Mouse (Mus musculus) kidney, embryonic 14.5 days (tissue): ENCODE data around the gene Rep15. TPM values are rescaled to one million over a fixed set of nuclear protein-coding genes. Genes with fewer than 3 reads are reported as not detected.

Experiments used
- ATAC-seq: fragments of 200-750 bp; cut with Nextera tagmentation; 2 replicates; pipeline ENCODE4 v1.8.0; 2017; ENCODE audit warnings: moderate number of reproducible peaks, mild to moderate bottlenecking, moderate TSS enrichment, moderate library complexity; ENCODE audit not compliant: low FRiP score, low TSS enrichment
- H3K27ac ChIP-seq: fragments of 300-500 bp; sonication (generic); 2 replicates; pipeline ENCODE4 v1.5.1; 2014; ENCODE audit warnings: low read depth, mild to moderate bottlenecking, low read length, moderate library complexity, mixed read lengths
- H3K27me3 ChIP-seq: fragments of 300-500 bp; sonication (generic); 2 replicates; pipeline ENCODE4 v1.6.1; 2014; ENCODE audit warnings: mild to moderate bottlenecking, low read length; ENCODE audit not compliant: control insufficient read depth, insufficient read depth
- H3K36me3 ChIP-seq: fragments of 300-500 bp; sonication (generic); 2 replicates; pipeline ENCODE4 v1.6.1; 2014; ENCODE audit warnings: low read length, mixed read lengths; ENCODE audit not compliant: control insufficient read depth, insufficient read depth
- H3K4me1 ChIP-seq: fragments of 300-500 bp; sonication (generic); 2 replicates; pipeline ENCODE4 v1.6.1; 2014; ENCODE audit warnings: low read length, mixed read lengths; ENCODE audit not compliant: control insufficient read depth, insufficient read depth
- H3K4me2 ChIP-seq: fragments of 300-500 bp; sonication (generic); replicated peaks from 2 replicates; pipeline ENCODE4 v1.6.1; 2014; ENCODE audit warnings: low read depth, mild to moderate bottlenecking, low read length
- H3K4me3 ChIP-seq: fragments of 300-500 bp; sonication (generic); 2 replicates; pipeline ENCODE4 v1.5.1; 2014; ENCODE audit warnings: mild to moderate bottlenecking, low read length
- H3K9ac ChIP-seq: fragments of 300-500 bp; sonication (generic); 2 replicates; pipeline ENCODE4 v1.6.1; 2014; ENCODE audit warnings: low read depth, mild to moderate bottlenecking, low read length, moderate library complexity
- H3K9me3 ChIP-seq: fragments of 300-500 bp; sonication (generic); 2 replicates; pipeline ENCODE4 v1.6.1; 2016; ENCODE audit warnings: low read length; ENCODE audit not compliant: control insufficient read depth
- WGBS: fragments of 180-500 bp; shearing (Covaris S2); extraction: QIAGEN DNeasy Blood & Tissue Kit; methylation state at CpG from one replicate; pipeline ENCODE4 v1.1.7; 2014; 5-methylcytosine and 5-hydroxymethylcytosine counted together
- polyA plus RNA-seq: library from polyadenylated mRNA; unstranded; fragments of >200 nt; fragmentation: Nextera tagmentation; extraction: Ambion mirVana; gene quantifications from 2 replicates; pipeline ENCODE4 v1.2.1, GENCODE M21; 2014

The Rep15 gene
- polyA plus RNA-seq, 1 experiment from 2014 or later = 1.6 TPM

DNA sequence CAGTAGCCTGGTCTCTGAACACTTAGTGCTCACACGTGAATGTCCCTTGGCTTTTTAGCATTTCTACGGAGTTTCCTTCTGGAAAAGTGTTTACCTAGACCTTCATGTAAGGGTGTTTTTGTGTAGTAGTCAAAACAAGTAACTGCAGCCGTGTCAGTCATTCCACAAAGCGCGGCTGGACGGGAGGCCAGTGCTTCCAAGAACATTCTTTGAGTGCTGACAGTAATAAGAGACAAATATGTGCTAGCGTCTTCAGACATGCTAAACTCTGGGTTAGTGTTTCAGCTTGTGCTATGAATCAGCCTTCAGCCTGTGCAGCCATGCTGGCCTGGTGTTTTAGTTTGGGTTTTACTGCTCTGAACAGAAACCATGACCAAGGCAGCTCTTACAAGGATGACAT lies 30.3 kb downstream of the Rep15 start:
- Histone ChIP-seq H3K9ac (no peak overlapping the region), H3K4me2 (no peak overlapping the region), H3K36me3 (peaks cover 67% of the 10 kb centered on the region), H3K9me3 (no peaks in the 10 kb centered on the region), H3K4me3 (no peak overlapping the region), H3K27ac (no peak overlapping the region), H3K4me1 (no peaks in the 10 kb centered on the region), H3K27me3 (no peaks in the 10 kb centered on the region)
- 76% methylated on average over 7 of the region's 7 CpGs for WGBS
- no peak for ATAC-seq

DNA sequence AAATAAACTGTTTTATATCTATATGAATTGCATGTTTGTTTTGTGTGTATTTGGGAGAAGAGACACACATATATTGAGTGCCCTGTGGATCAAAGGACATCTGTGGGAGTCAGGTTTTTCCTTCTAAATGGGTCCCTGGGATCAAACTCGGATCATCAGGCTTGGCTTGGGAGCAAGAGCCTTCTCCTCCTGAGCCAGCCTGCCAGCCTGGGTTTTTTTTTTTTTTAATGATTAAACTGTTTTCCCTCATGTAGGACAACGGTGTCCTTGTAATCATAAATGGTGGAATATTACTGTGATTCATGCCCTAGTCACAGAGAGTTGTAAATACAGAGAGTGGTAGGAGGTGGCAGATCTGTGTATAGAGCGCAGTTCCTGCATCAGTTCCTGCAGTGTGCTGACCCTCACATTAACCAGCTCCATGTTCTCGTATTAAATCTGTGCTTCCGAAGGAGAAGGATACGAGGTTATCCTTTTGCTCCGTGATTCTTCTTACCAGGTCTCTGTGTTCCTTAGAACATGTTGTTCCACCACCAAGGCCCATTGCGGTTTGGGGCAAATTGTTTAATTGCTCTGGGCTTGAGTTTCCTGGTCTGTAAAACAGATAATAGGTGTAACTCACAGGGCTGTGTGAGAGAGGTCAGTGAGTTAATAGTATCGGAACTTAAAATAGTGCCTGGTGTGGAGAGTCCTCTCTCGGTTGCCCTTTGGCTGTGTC lies 32.0 kb downstream of the Rep15 start:
- 60% methylated on average over 10 of the region's 10 CpGs for WGBS
- Histone ChIP-seq H3K4me3 (no peak overlapping the region), H3K36me3 (peaks cover 68% of the 10 kb centered on the region), H3K9me3 (no peaks in the 10 kb centered on the region), H3K4me1 (no peaks in the 10 kb centered on the region), H3K27me3 (no peaks in the 10 kb centered on the region), H3K9ac (no peak overlapping the region), H3K27ac (no peak overlapping the region), H3K4me2 (no peak overlapping the region)
- ATAC-seq = no peak

DNA sequence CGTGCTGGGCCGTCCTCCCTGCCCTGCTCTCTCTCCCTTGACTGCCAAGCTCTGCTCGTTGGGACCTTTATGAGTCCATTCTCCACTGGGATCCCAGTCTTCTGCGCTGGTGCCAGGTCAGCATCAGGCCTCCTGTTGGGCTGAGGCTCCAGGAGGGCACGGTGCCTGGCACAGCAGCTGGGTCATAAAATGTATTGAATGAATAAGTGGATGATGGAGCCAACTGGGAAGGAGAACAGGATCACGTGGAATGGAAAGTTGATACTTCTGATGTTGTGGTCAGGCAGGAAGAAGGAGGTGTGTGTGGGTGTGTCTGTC lies 32.5 kb downstream of the Rep15 start:
- Histone ChIP-seq H3K9me3 (no peaks in the 10 kb centered on the region), H3K4me2 (no peak overlapping the region), H3K36me3 (peaks cover 68% of the 10 kb centered on the region), H3K27ac (no peak overlapping the region), H3K27me3 (no peaks in the 10 kb centered on the region), H3K4me1 (no peaks in the 10 kb centered on the region), H3K4me3 (no peak overlapping the region), H3K9ac (no peak overlapping the region)
- WGBS = 47% methylated on average over 6 of the region's 6 CpGs
- ATAC-seq = no peak

DNA sequence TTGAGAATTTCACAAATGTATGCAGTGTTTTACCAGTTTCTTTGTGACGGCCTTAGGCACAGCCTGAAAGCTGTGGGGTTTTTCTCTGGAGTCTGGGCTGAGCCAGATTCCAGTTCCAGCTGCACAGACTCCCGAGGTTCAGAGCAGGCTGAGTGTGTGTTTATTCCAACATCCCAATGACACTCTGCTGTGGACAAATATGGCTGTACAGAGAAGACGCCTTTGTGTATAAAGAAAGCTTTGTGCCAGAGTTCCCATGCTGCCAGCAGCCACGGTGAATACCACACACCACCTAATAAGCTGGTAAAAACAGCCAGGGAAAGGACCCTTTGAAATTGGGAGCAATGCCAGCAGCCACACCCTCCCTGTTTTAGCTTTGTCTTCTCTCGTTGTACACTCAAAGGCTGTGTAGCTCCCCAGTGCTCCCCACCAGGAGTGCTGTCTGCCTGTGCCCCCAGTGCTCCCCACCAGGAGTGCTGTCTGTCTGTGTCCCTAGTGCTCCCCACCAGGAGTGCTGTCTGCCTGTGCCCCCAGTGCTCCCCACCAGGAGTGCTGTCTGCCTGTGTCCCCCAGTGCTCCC lies 43.5 kb downstream of the Rep15 start:
- Histone ChIP-seq H3K9me3 (no peaks in the 10 kb centered on the region), H3K27ac (no peak overlapping the region), H3K9ac (no peak overlapping the region), H3K4me1 (no peaks in the 10 kb centered on the region), H3K36me3 (peaks cover 9% of the 10 kb centered on the region), H3K4me3 (no peak overlapping the region), H3K27me3 (no peaks in the 10 kb centered on the region), H3K4me2 (no peak overlapping the region)
- ATAC-seq = no peak
- 84% methylated on average over 5 of the region's 5 CpGs for WGBS

DNA sequence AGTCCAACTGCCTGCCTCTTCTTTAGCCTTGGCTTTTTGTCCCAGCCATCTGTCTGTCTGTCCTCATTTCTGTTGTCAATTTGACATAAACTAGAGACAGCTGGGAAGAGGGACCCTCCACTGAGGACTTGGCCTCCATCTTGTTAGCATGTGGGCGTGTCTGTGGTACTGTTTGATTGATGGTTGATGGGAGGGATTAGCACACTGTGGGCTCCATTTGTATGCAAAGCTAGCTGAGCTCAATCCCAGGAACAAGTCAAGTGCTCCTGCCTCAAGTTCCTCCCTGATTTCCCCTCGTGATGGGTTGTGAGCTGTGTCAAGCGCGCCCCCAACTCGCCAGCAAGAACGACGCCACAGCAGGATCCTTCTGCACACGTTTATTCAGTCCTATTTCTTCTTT lies 44.5 kb downstream of the Rep15 start:
- Histone ChIP-seq H3K4me1 (no peaks in the 10 kb centered on the region), H3K36me3 (peaks cover under 1% of the 10 kb centered on the region; the same call in 1 of the 2 replicates), H3K9me3 (no peaks in the 10 kb centered on the region), H3K4me3 (no peak overlapping the region), H3K9ac (no peak overlapping the region), H3K27ac (no peak overlapping the region), H3K27me3 (no peaks in the 10 kb centered on the region), H3K4me2 (no peak overlapping the region)
- ATAC-seq = no peak
- WGBS = 82% methylated on average over 8 of the region's 8 CpGs

DNA sequence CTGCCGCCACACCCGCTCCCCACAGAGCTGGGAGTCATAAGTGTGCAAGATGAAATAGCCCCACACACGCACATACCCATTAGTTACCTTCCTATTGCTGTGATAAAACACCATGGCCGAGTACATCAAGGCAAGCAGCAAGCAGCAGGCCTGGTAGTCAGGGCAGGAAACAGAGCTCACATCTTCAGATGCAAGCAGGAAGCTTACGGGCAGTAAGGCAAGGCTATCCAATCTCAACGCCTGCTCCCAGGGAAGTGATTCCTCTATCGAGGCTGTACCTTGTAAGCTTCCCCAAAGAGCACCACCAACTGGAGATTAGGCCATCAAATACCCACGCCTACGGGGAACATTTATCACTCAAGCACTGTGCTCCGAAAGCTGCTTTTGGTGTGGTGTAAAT lies 47.5 kb downstream of the Rep15 start:
- no peak overlapping the region for H3K4me3 ChIP-seq
- peaks cover 10% of the 10 kb centered on the region for H3K27me3 ChIP-seq
- H3K27ac ChIP-seq = no peak overlapping the region
- 90% methylated on average over 10 of the region's 10 CpGs for whole genome bisulfite sequencing
- H3K4me2 ChIP-seq = no peak overlapping the region
- no peaks in the 10 kb centered on the region; the same call in 1 of the 2 replicates for H3K36me3 ChIP-seq
- no peaks in the 10 kb centered on the region for H3K9me3 ChIP-seq
- no peaks in the 10 kb centered on the region for H3K4me1 ChIP-seq
- no peak for ATAC-seq
- H3K9ac ChIP-seq = no peak overlapping the region

Other genes starting within 250 kb of the Rep15 start
- 2.3 and 3.9 TPM in 2 replicates for gene Arntl2, start 236.5 kb upstream of the Rep15 start, polyA plus RNA-seq
- not detected in 2 replicates for gene Smco2, start 182.5 kb upstream of the Rep15 start, polyA plus RNA-seq
- 34.7 and 80.1 TPM in 2 replicates for gene Ppfibp1, start 144.1 kb upstream of the Rep15 start, polyA plus RNA-seq
- gene 1700034J05Rik, start 78.2 kb upstream of the Rep15 start, polyA plus RNA-seq = 0.37 and 0.45 TPM in 2 replicates
- gene Mrps35, start 10.2 kb downstream of the Rep15 start, polyA plus RNA-seq = 135 and 153 TPM in 2 replicates
- gene Mansc4, start 54.4 kb downstream of the Rep15 start, polyA plus RNA-seq = 4.7 and 6.1 TPM in 2 replicates
- 3.4 and 7.2 TPM in 2 replicates for gene Klhl42, start 58.8 kb downstream of the Rep15 start, polyA plus RNA-seq
- gene Pthlh, start 231.6 kb downstream of the Rep15 start, polyA plus RNA-seq = 1.3 TPM in 2 replicates